Mouse (Mus musculus): ENCODE measurements around the gene Eps8l1. TPM values are rescaled to one million over a fixed set of nuclear protein-coding genes. Genes with fewer than 3 reads are reported as not detected.

Eps8l1 gene
- total and polyA plus RNA-seq, 2 experiments from 2014 or later: 3.9 to 7.4 TPM

DNA sequence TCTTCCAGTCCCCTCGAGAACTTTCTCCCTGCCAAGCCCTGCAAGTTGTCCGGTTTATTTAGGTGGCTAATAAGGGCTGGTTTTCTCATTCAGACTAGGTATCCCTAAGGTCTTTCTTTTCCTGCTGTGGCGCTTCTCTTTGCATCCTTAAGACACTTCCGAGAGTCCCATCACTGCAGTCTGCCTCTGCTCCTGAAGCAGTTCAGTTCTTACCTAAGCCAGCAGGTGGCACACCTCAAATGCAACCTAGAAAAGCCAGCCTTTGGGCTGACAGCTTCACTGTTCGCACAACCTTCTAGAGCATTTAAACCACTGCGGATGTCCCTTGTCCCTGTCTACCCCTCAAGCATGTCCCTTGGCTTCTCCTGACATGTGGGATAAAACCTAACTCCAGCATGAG, 19.2 kb downstream of the Eps8l1 start:
- Histone ChIP-seq H3K4me2 (ENCODE audit: low read depth, low read length, poor library complexity, severe bottlenecking) (no peak overlapping the region), H3K27me3 (ENCODE audit: insufficient read depth, low read length) (peaks cover 8% of the 10 kb centered on the region; the same call in 1 of the 2 replicates), H3K9me3 (ENCODE audit: low read length) (no peaks in the 10 kb centered on the region), H3K9ac (replicated peaks; ENCODE audit: low read length, poor library complexity, severe bottlenecking) (no peak overlapping the region), H3K4me3 (ENCODE audit: low read depth, low read length) (no peak overlapping the region), H3K4me1 (ENCODE audit: insufficient read depth, low read length) (peaks cover 4% of the 10 kb centered on the region; the same call in 1 of the 2 replicates), H3K27ac (ENCODE audit: low read depth, low read length) (no peak overlapping the region), H3K36me3 (ENCODE audit: insufficient read depth, low read length) (peaks cover 38% of the 10 kb centered on the region)
- TF ChIP-seq CTCF (IDR thresholded peaks at IDR 0.05): peak; percentile 78
- ATAC-seq (ENCODE audit: low FRiP score) (no peak), DNase-seq (ENCODE audit: low spot score) (peak; percentile 64)
- WGBS: 17% methylated on average over 6 of the region's 6 CpGs

DNA sequence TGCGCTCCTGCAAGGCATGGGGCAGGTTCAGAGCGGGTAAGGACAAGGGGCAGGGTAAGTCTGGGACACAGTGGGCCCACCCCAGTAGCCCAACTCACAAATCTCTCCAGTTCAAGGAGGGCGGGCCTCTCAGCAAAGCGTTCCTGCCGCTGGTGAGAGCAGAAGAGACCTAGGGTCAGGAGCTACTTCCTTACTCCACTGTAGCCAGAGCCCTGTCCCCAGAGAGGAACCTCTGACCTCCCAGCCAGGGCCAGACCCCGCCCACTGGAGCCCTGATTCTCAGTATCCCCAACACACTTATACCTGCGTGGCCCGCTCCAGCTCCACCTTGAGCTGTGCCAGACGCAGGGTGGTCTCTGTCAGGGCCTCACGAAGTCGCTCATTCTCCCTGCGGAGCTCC, 21.8 kb downstream of the Eps8l1 start:
- 92% methylated on average over 12 of the region's 12 CpGs for WGBS
- Histone ChIP-seq H3K27me3 (ENCODE audit: insufficient read depth, low read length) (no peaks in the 10 kb centered on the region), H3K36me3 (ENCODE audit: insufficient read depth, low read length) (peaks cover 55% of the 10 kb centered on the region), H3K4me2 (ENCODE audit: low read depth, low read length, poor library complexity, severe bottlenecking) (no peak overlapping the region), H3K4me3 (ENCODE audit: low read depth, low read length) (no peak overlapping the region), H3K27ac (ENCODE audit: low read depth, low read length) (no peak overlapping the region), H3K4me1 (ENCODE audit: insufficient read depth, low read length) (peaks cover 4% of the 10 kb centered on the region; the same call in 1 of the 2 replicates), H3K9ac (replicated peaks; ENCODE audit: low read length, poor library complexity, severe bottlenecking) (no peak overlapping the region), H3K9me3 (ENCODE audit: low read length) (no peaks in the 10 kb centered on the region)
- ATAC-seq (ENCODE audit: low FRiP score) (no peak), DNase-seq (ENCODE audit: low spot score) (no peak)
- TF ChIP-seq CTCF (IDR thresholded peaks at IDR 0.05): no peak

DNA sequence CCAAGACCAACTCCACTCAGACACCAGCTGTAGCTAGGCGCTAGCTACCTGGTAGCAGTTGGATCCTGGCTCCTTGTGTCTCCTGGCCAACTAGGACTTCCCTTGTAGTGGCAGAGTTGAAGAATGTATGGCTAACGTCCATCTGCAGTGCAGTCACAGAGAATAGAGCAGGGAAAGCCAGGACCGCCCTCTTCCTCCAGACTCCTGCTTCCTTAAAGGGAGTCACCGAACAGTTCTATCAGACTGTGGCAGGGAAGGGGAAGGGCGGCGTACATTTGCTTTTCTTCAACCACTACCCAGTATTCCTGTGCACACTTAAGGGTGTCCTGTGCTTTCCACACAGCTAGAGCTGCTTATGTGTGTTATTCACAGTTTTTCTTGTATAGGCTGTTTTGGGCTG, 30.8 kb downstream of the Eps8l1 start:
- Histone ChIP-seq H3K9ac (replicated peaks; ENCODE audit: low read length, poor library complexity, severe bottlenecking) (no peak overlapping the region), H3K36me3 (ENCODE audit: insufficient read depth, low read length) (peaks cover 36% of the 10 kb centered on the region), H3K4me3 (ENCODE audit: low read depth, low read length) (no peak overlapping the region), H3K9me3 (ENCODE audit: low read length) (no peaks in the 10 kb centered on the region), H3K4me2 (ENCODE audit: low read depth, low read length, poor library complexity, severe bottlenecking) (no peak overlapping the region), H3K27me3 (ENCODE audit: insufficient read depth, low read length) (no peaks in the 10 kb centered on the region), H3K27ac (ENCODE audit: low read depth, low read length) (no peak overlapping the region), H3K4me1 (ENCODE audit: insufficient read depth, low read length) (no peaks in the 10 kb centered on the region)
- WGBS: 86% methylated on average over 6 of the region's 6 CpGs
- ATAC-seq (ENCODE audit: low FRiP score): no peak
- no peak for DNase-seq (ENCODE audit: low spot score)
- no peak for TF ChIP-seq CTCF (IDR thresholded peaks at IDR 0.05)

DNA sequence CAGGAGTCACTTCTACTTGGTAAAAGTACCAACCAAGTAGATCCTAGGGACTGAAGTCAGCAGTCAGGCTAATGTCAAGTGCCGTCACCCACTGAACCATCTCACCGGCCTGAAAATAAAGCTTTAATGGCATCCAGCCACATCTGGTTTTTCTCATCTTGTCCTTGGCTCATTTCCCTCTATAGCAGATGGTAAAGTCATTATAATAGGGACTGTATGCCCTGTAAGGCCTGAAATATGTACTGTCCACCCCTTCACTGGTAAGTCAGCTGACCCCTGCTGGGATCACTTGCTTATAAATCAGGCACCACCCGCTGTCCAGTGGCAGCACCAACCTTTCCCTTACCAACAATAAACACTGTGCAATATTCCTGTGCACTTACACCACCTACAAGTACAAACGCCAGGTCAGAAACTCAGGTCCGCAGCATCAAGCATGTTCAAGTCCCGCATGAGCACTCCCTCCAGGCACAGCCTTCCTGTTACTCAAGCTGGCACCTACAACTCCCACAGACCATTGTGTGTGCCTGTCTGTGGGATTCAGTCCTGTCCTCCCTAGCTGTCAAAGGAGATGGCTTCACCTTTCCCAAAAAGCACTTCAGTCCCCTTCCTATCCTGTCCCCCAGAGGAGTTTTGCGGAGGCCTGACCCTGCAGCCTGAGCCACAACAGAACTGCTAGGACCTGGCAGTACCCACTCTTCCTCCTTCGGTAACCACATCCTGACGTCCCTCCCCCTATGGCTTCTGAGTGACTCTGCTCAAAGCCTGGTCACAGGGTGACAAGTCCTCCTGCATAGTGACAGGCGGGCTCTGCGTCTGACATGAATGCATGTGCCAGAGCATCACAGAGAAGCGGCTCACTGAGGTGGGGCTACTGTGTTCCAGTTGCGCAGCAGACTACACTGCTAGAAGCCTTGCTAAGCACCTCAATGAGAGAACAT, 32.1 kb downstream of the Eps8l1 start:
- no peak for DNase-seq (ENCODE audit: low spot score)
- no peak overlapping the region for H3K4me3 ChIP-seq (ENCODE audit: low read depth, low read length)
- no peak for TF ChIP-seq CTCF (IDR thresholded peaks at IDR 0.05)
- H3K4me1 ChIP-seq (ENCODE audit: insufficient read depth, low read length): no peaks in the 10 kb centered on the region
- peaks cover 45% of the 10 kb centered on the region for H3K36me3 ChIP-seq (ENCODE audit: insufficient read depth, low read length)
- ATAC-seq (ENCODE audit: low FRiP score): no peak
- no peaks in the 10 kb centered on the region for H3K9me3 ChIP-seq (ENCODE audit: low read length)
- H3K27ac ChIP-seq (ENCODE audit: low read depth, low read length): no peak overlapping the region
- 89% methylated on average over 13 of the region's 13 CpGs for WGBS
- H3K9ac ChIP-seq (replicated peaks; ENCODE audit: low read length, poor library complexity, severe bottlenecking): no peak overlapping the region
- H3K27me3 ChIP-seq (ENCODE audit: insufficient read depth, low read length): no peaks in the 10 kb centered on the region
- H3K4me2 ChIP-seq (ENCODE audit: low read depth, low read length, poor library complexity, severe bottlenecking): no peak overlapping the region

DNA sequence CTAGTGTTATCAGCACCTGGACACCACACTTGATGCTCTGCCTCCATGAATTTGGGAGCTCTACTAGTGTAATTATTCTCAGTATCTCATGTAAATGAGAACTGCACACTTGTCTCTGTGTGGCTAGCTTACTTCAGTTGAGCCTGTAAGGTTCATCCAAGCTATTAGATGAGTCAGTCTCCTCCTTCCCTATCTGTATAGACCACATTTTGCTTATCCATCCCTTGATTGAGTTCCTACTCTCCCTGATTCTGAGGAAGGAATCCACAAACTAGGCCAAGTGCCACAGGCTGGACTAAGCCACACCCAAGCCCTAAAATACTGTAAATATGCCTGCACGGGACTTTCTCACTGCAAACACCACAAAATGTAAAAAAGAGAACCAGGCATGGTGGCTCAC, 33.5 kb downstream of the Eps8l1 start:
- Histone ChIP-seq H3K4me2 (ENCODE audit: low read depth, low read length, poor library complexity, severe bottlenecking) (no peak overlapping the region), H3K4me1 (ENCODE audit: insufficient read depth, low read length) (peaks cover 8% of the 10 kb centered on the region; the same call in 1 of the 2 replicates), H3K4me3 (ENCODE audit: low read depth, low read length) (no peak overlapping the region), H3K9ac (replicated peaks; ENCODE audit: low read length, poor library complexity, severe bottlenecking) (no peak overlapping the region), H3K36me3 (ENCODE audit: insufficient read depth, low read length) (peaks cover 39% of the 10 kb centered on the region), H3K9me3 (ENCODE audit: low read length) (no peaks in the 10 kb centered on the region), H3K27ac (ENCODE audit: low read depth, low read length) (no peak overlapping the region), H3K27me3 (ENCODE audit: insufficient read depth, low read length) (no peaks in the 10 kb centered on the region)
- no peak for TF ChIP-seq CTCF (IDR thresholded peaks at IDR 0.05)
- ATAC-seq (ENCODE audit: low FRiP score): no peak
- no peak for DNase-seq (ENCODE audit: low spot score)
- 84% methylated on average over 1 of the region's 1 CpGs for WGBS

DNA sequence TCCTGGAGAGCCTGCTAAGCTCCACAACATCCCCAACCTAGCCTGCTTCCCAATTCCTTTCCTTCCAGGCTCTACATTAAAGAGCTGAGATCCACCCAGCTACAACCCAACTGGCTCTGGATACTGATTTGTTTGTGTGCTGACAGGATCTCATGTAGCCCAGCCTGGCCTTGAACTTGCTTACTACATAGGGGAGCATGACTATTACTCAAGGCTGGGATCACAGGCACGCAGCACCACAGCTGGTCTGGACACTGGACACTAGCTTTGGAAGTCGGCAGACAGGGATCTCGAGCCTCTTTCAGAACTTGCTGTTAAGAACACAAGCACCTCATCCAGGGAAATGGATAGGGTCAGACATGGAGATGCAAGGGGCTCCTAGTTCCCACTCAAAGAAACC, 36.0 kb downstream of the Eps8l1 start:
- ATAC-seq (ENCODE audit: low FRiP score) (no peak), DNase-seq (ENCODE audit: low spot score) (no peak)
- Histone ChIP-seq H3K4me3 (ENCODE audit: low read depth, low read length) (no peak overlapping the region), H3K36me3 (ENCODE audit: insufficient read depth, low read length) (peaks cover 31% of the 10 kb centered on the region), H3K9me3 (ENCODE audit: low read length) (no peaks in the 10 kb centered on the region), H3K9ac (replicated peaks; ENCODE audit: low read length, poor library complexity, severe bottlenecking) (no peak overlapping the region), H3K27ac (ENCODE audit: low read depth, low read length) (no peak overlapping the region), H3K4me1 (ENCODE audit: insufficient read depth, low read length) (peaks cover 20% of the 10 kb centered on the region; the same call in 1 of the 2 replicates), H3K27me3 (ENCODE audit: insufficient read depth, low read length) (no peaks in the 10 kb centered on the region), H3K4me2 (ENCODE audit: low read depth, low read length, poor library complexity, severe bottlenecking) (no peak overlapping the region)
- 96% methylated on average over 3 of the region's 3 CpGs for WGBS
- no peak for TF ChIP-seq CTCF (IDR thresholded peaks at IDR 0.05)
